Comparison of ENCODE assay signal across 9 mouse cellular contexts in genomic region chr7:144906708-144907397, GRCm38 (mm10). TPM values are rescaled to one million over a fixed set of nuclear protein-coding genes. Genes with fewer than 3 reads are reported as not detected.
DNase-seq lines count a peak whose midpoint lies in the region; ATAC-seq and TF ChIP-seq lines count a peak whose summit lies in the region.
"Had no signal": no experiment of that assay in that cellular context is flagged by ENCODE, and none has a peak within 500 bp of the region (broad histone marks: within the 10 kb centered on the region; RNA-seq: fewer than 3 reads in every experiment).

No protein-coding gene starts in this region.

- peaks cover 8% of the 10 kb centered on the region in 2 experiments; a peak in 3 of 4 replicates for H3K4me1 ChIP-seq in CH12.LX (ENCODE audit: control insufficient read depth in 1 of 2, insufficient read depth in 2 of 2)
- H3K4me1 ChIP-seq in cerebellum, adult 2 months (ENCODE audit: control insufficient read depth, insufficient read depth, low read length) = no peaks in the 10 kb centered on the region
- H3K4me1 ChIP-seq in forebrain, embryonic 16.5 days (replicated peaks; ENCODE audit: control insufficient read depth, insufficient read depth, low read length) = peaks cover 3% of the 10 kb centered on the region
- H3K4me1 ChIP-seq in liver, embryonic 12.5 days = peaks cover 15% of the 10 kb centered on the region

- H3K9me3 ChIP-seq in CH12.LX (replicated peaks; ENCODE audit: low read length) = peaks cover 10% of the 10 kb centered on the region
- no peaks in the 10 kb centered on the region for H3K9me3 ChIP-seq in forebrain, embryonic 16.5 days (ENCODE audit: control insufficient read depth, low read length)
- H3K9me3 ChIP-seq in liver, embryonic 12.5 days (replicated peaks) = no peaks in the 10 kb centered on the region

- no peak overlapping the region for H3K27ac ChIP-seq in CH12.LX (ENCODE audit: insufficient read depth, low read depth)
- no peak overlapping the region for H3K27ac ChIP-seq in cerebellum, adult 2 months (ENCODE audit: insufficient read depth, low read length)
- H3K27ac ChIP-seq in forebrain, embryonic 16.5 days (ENCODE audit: low read length) = no peak overlapping the region
- no peak overlapping the region for H3K27ac ChIP-seq in liver, embryonic 12.5 days

- H3K4me3 ChIP-seq in CH12.LX (replicated peaks in 1 of 3; ENCODE audit: low read depth in 2 of 3, low read length in 2 of 3, poor library complexity in 1 of 3) = peak overlapping the region in 1 of 3 experiments; percentile 13
- no peak overlapping the region for H3K4me3 ChIP-seq in cerebellum, adult 2 months (replicated peaks; ENCODE audit: insufficient read depth, low read depth, low read length)
- H3K4me3 ChIP-seq in forebrain, embryonic 16.5 days (replicated peaks; ENCODE audit: low read length) = 0 out of 2 replicates have a peak overlapping the region, but pooled peaks have one; percentile 8
- H3K4me3 ChIP-seq in liver, embryonic 12.5 days = peak overlapping the region; percentile 3; the same call in 1 of the 2 replicates

- H3K79me2 ChIP-seq in CH12.LX (replicated peaks; ENCODE audit: control insufficient read depth, extremely low read depth, insufficient read depth, poor library complexity, severe bottlenecking) = no peaks in the 10 kb centered on the region

- dilution Hi-C loops in CH12.LX (cut with MboI; ENCODE audit: extremely low pct_ligation_motif_present, extremely low pct_unique_long_range_greater_than_20kb, low sequenced_read_pairs) = no loop called here

- no peak for TF ChIP-seq EP300 in CH12.LX (IDR thresholded peaks at IDR 0.05; ENCODE audit: low read length)

- DNase-seq in 3T3-L1 (ENCODE audit: low read depth, low spot score) (peak; percentile 25), CH12.LX (ENCODE audit: extremely low read depth) (peak; percentile 41)
- DNase-seq in cerebellum, adult 2 months = peak; percentile 47 to 63
- peak; percentile 67 for DNase-seq in thymus, postnatal 0 days (ENCODE audit: low spot score)

- H3K27me3 ChIP-seq in CH12.LX (replicated peaks) = peaks cover 83% of the 10 kb centered on the region
- no peaks in the 10 kb centered on the region for H3K27me3 ChIP-seq in cerebellum, adult 2 months (ENCODE audit: control insufficient read depth, insufficient read depth, low read length)
- H3K27me3 ChIP-seq in forebrain, embryonic 16.5 days (replicated peaks; ENCODE audit: control insufficient read depth, insufficient read depth, low read length) = 0 out of 2 replicates have a peak, but pooled peaks cover 2% of the 10 kb centered on the region
- peaks cover 29% of the 10 kb centered on the region; the same call in 1 of the 2 replicates for H3K27me3 ChIP-seq in liver, embryonic 12.5 days (replicated peaks)

- H3K4me2 ChIP-seq in CH12.LX (ENCODE audit: insufficient read depth, low read depth, poor library complexity, severe bottlenecking) = peak overlapping the region; percentile 82; the same call in 1 of the 2 replicates
- H3K4me2 ChIP-seq in forebrain, embryonic 16.5 days (ENCODE audit: low read length) = peak overlapping the region; percentile 43
- peak overlapping the region; percentile 46 for H3K4me2 ChIP-seq in liver, embryonic 12.5 days

- TF ChIP-seq CTCF in CH12.LX (conservative IDR thresholded peaks at IDR 0.05 in 1 of 2, IDR thresholded peaks at IDR 0.05 in 1 of 2; ENCODE audit: low read depth in 2 of 2, low read length in 2 of 2) = peak; percentile 53 to 80
- TF ChIP-seq CTCF in cerebellum, adult 2 months (IDR thresholded peaks at IDR 0.05; ENCODE audit: borderline replicate concordance, insufficient read depth, low read depth, low read length) = peak; percentile 78

- peak; percentile 54 for ATAC-seq in forebrain, embryonic 16.5 days
- ATAC-seq in inflammation-experienced regulatory T-cells, adult 6 months = peak; percentile 88
- ATAC-seq in liver, embryonic 12.5 days = 0 out of 2 replicates have a peak, but pooled peaks have one; percentile 39
- 0 out of 2 replicates have a peak, but pooled peaks have one; percentile 54 for ATAC-seq in monocyte, adult 5-6 weeks (replicated peaks; ENCODE audit: insufficient number of reproducible peaks, low FRiP score, low TSS enrichment, poor library complexity, severe bottlenecking)

- no peak for TF ChIP-seq POLR2A in CH12.LX (IDR thresholded peaks at IDR 0.05; ENCODE audit: low read depth, low read length)
- no peak for TF ChIP-seq POLR2A in cerebellum, adult 2 months (IDR thresholded peaks at IDR 0.05; ENCODE audit: borderline replicate concordance, insufficient read depth, low read length)

- in situ Hi-C loops in CH12.LX (cut with MboI; ENCODE audit: low pct_ligation_motif_present, low pct_unique_long_range_greater_than_20kb, low sequenced_read_pairs) = no loop called here

- H3K9ac ChIP-seq in CH12.LX (ENCODE audit: insufficient read depth, low read depth) = no peak overlapping the region
- 0 out of 2 replicates have a peak overlapping the region, but pooled peaks have one; percentile 32 for H3K9ac ChIP-seq in forebrain, embryonic 16.5 days (replicated peaks; ENCODE audit: low read depth, low read length)
- H3K9ac ChIP-seq in liver, embryonic 12.5 days = no peak overlapping the region

- peak; percentile 59 for TF ChIP-seq RAD21 in CH12.LX (IDR thresholded peaks at IDR 0.05; ENCODE audit: low read depth, low read length)

- H3K36me3 ChIP-seq in CH12.LX (replicated peaks in 1 of 2; ENCODE audit: control insufficient read depth in 1 of 2, insufficient read depth in 1 of 2, low read length in 1 of 2) = no peaks in the 10 kb centered on the region
- no peaks in the 10 kb centered on the region for H3K36me3 ChIP-seq in forebrain, embryonic 16.5 days (ENCODE audit: control insufficient read depth, insufficient read depth)
- H3K36me3 ChIP-seq in liver, embryonic 12.5 days = no peaks in the 10 kb centered on the region

- WGBS in cerebellum, adult 2 months = 12% methylated on average over 28 of the region's 28 CpGs
- 10% methylated on average over 28 of the region's 28 CpGs for WGBS in forebrain, embryonic 16.5 days
- WGBS in liver, embryonic 12.5 days (ENCODE audit: insufficient replicate concordance) = 9% methylated on average over 28 of the region's 28 CpGs

TF ChIP-seq in CH12.LX, 34 proteins besides CTCF, POLR2A, EP300 and RAD21:
- no peak for TF ChIP-seq BHLHE40 (IDR thresholded peaks at IDR 0.05; ENCODE audit: low read depth, low read length)
- peak; percentile 7; the same call in 1 of the 2 replicates for TF ChIP-seq IRF4 (IDR thresholded peaks at IDR 0.05; ENCODE audit: low read depth, low read length)
- TF ChIP-seq MXI1 (IDR thresholded peaks at IDR 0.05; ENCODE audit: low read depth, low read length) = no peak
- no peak for TF ChIP-seq TCF12 (IDR thresholded peaks at IDR 0.05; ENCODE audit: low read depth, low read length)
- no peak for TF ChIP-seq GABPA (IDR thresholded peaks at IDR 0.05; ENCODE audit: insufficient replicate concordance, low read depth, low read length)
- TF ChIP-seq SMC3 (IDR thresholded peaks at IDR 0.05; ENCODE audit: low read depth, low read length) = peak; percentile 57
- 0 out of 2 replicates have a peak, but pooled peaks have one; percentile 9 for TF ChIP-seq MAX (IDR thresholded peaks at IDR 0.05; ENCODE audit: low read length)

RNA-seq across cellular contexts. Expression of gene LTO1, which starts 8.0 kb away (rescaled TPM):
- total RNA-seq in CH12.LX (2012; rRNA removed) (10.2 and 10.7 TPM in 2 replicates), CH12.LX (2014; rRNA removed) (3.9 and 4.0 TPM in 2 replicates)
- 8.5 and 14.3 TPM in 2 replicates for polyA plus RNA-seq in CH12.LX (2012; ENCODE audit: insufficient read length, low read depth)
- polyA plus RNA-seq in cerebellum, adult 2 months (2012; rRNA removed) = 38.0 and 45.8 TPM in 2 replicates
- polyA plus RNA-seq in forebrain, embryonic 16.5 days (2015; fragmentation: Nextera tagmentation; extraction: Ambion mirVana) = 36.7 and 42.8 TPM in 2 replicates
- polyA plus RNA-seq in inflammation-experienced regulatory T-cells, adult 6 months (2017; shearing (Covaris generic)) = 10 to 100 TPM; 27.4 to 42.5 (median 30.4) TPM
- polyA plus RNA-seq in liver, embryonic 12.5 days (2016; fragmentation: Nextera tagmentation; extraction: Ambion mirVana) = 11.6 and 12.8 TPM in 2 replicates
- total RNA-seq in monocyte, adult 5-6 weeks (2017) = 31.6 to 57.8 TPM (median 50.1 TPM) in 3 replicates
- polyA plus RNA-seq in thymus, postnatal 0 days (2015; fragmentation: Nextera tagmentation; extraction: Ambion mirVana) = 25.4 and 26.4 TPM in 2 replicates

RNA-seq across cellular contexts. Expression of gene Fgf15, which starts 10.5 kb away (rescaled TPM):
- total RNA-seq in CH12.LX (2012; rRNA removed) = not detected in 2 replicates
- not detected in 2 replicates for total RNA-seq in CH12.LX (2014; rRNA removed)
- not detected in 2 replicates for polyA plus RNA-seq in CH12.LX (2012; ENCODE audit: insufficient read length, low read depth)
- polyA plus RNA-seq in cerebellum, adult 2 months (2012; rRNA removed) = not detected in 2 replicates
- polyA plus RNA-seq in forebrain, embryonic 16.5 days (2015; fragmentation: Nextera tagmentation; extraction: Ambion mirVana) = 11.6 and 19.7 TPM in 2 replicates
- polyA plus RNA-seq in inflammation-experienced regulatory T-cells, adult 6 months (2017; shearing (Covaris generic)) = not detected
- polyA plus RNA-seq in liver, embryonic 12.5 days (2016; fragmentation: Nextera tagmentation; extraction: Ambion mirVana) = not detected in 2 replicates
- not detected in 3 replicates for total RNA-seq in monocyte, adult 5-6 weeks (2017)
- 0.36 and 0.56 TPM in 2 replicates for polyA plus RNA-seq in thymus, postnatal 0 days (2015; fragmentation: Nextera tagmentation; extraction: Ambion mirVana)

RNA-seq across cellular contexts. Expression of gene Ccnd1, which starts 32.9 kb away (rescaled TPM):
- 0.13 and 0.34 TPM in 2 replicates for total RNA-seq in CH12.LX (2012; rRNA removed)
- total RNA-seq in CH12.LX (2014; rRNA removed) = 0.08 TPM in 1 of 2 replicates, not detected in the other
- polyA plus RNA-seq in CH12.LX (2012; ENCODE audit: insufficient read length, low read depth) = 0.11 and 0.16 TPM in 2 replicates
- 21.8 and 23.1 TPM in 2 replicates for polyA plus RNA-seq in cerebellum, adult 2 months (2012; rRNA removed)
- 31.4 and 40.7 TPM in 2 replicates for polyA plus RNA-seq in forebrain, embryonic 16.5 days (2015; fragmentation: Nextera tagmentation; extraction: Ambion mirVana)
- 1 to 10 TPM; 1.2 to 1.8 (median 1.5) TPM for polyA plus RNA-seq in inflammation-experienced regulatory T-cells, adult 6 months (2017; shearing (Covaris generic))
- 46.0 and 47.1 TPM in 2 replicates for polyA plus RNA-seq in liver, embryonic 12.5 days (2016; fragmentation: Nextera tagmentation; extraction: Ambion mirVana)
- 1.1 to 5.5 TPM (median 1.7 TPM) in 3 replicates for total RNA-seq in monocyte, adult 5-6 weeks (2017)
- polyA plus RNA-seq in thymus, postnatal 0 days (2015; fragmentation: Nextera tagmentation; extraction: Ambion mirVana) = 7.4 and 10.0 TPM in 2 replicates

RNA-seq across cellular contexts. Expression of gene Fgf4, which starts 59.7 kb away (rescaled TPM):
- not detected in 2 replicates for total RNA-seq in CH12.LX (2012; rRNA removed)
- total RNA-seq in CH12.LX (2014; rRNA removed) = not detected in 2 replicates
- not detected in 2 replicates for polyA plus RNA-seq in CH12.LX (2012; ENCODE audit: insufficient read length, low read depth)
- not detected in 2 replicates for polyA plus RNA-seq in cerebellum, adult 2 months (2012; rRNA removed)
- polyA plus RNA-seq in forebrain, embryonic 16.5 days (2015; fragmentation: Nextera tagmentation; extraction: Ambion mirVana) = not detected in 2 replicates
- not detected for polyA plus RNA-seq in inflammation-experienced regulatory T-cells, adult 6 months (2017; shearing (Covaris generic))
- polyA plus RNA-seq in liver, embryonic 12.5 days (2016; fragmentation: Nextera tagmentation; extraction: Ambion mirVana) = not detected in 2 replicates
- not detected in 3 replicates for total RNA-seq in monocyte, adult 5-6 weeks (2017)
- 0.04 and 0.27 TPM in 2 replicates for polyA plus RNA-seq in thymus, postnatal 0 days (2015; fragmentation: Nextera tagmentation; extraction: Ambion mirVana)
- polyA plus RNA-seq: gonadal fat pad, adult 2 months had no signal
